1 mouse cellular context compared by ENCODE assay signal in genomic region chr2:172292525-172293405, GRCm38 (mm10).
A peak's percentile ranks its signal among the peaks of the same experiment; 100 is the strongest.
TF ChIP-seq lines count a peak whose summit lies in the region.

No protein-coding gene starts in this region.

TF ChIP-seq in CH12.LX, 34 proteins besides CTCF, POLR2A, EP300 and RAD21 (continued from another document):
- TF ChIP-seq MEF2A (IDR thresholded peaks at IDR 0.05; ENCODE audit: borderline replicate concordance, low read depth, low read length) (no peak; the same call in 1 of the 2 replicates), MAX (IDR thresholded peaks at IDR 0.05; ENCODE audit: low read length) (0 out of 2 replicates have a peak, but pooled peaks have one; percentile 21), GABPA (IDR thresholded peaks at IDR 0.05; ENCODE audit: insufficient replicate concordance, low read depth, low read length) (no peak), ZKSCAN1 (IDR thresholded peaks at IDR 0.05; ENCODE audit: borderline replicate concordance, low read depth, low read length) (no peak), NRF1 (IDR thresholded peaks at IDR 0.05; ENCODE audit: low read depth, low read length) (no peak), JUN (IDR thresholded peaks at IDR 0.05; ENCODE audit: insufficient read depth, low read depth, low read length) (no peak), PAX5 (IDR thresholded peaks at IDR 0.05; ENCODE audit: low read length) (no peak), CHD1 (IDR thresholded peaks at IDR 0.05; ENCODE audit: low read depth, low read length) (peak; percentile 86; the same call in 1 of the 2 replicates)
